Mouse (Mus musculus) retina, postnatal 7 days (tissue): ENCODE measurements around the gene Aldh3a2.
"Not testable (repeated sequence)": the region's sequence is repeated elsewhere in the genome, so short reads cannot be mapped to it uniquely, and the experiment has no call there.

Source experiments
- DNase-seq: peaks from one replicate; pipeline ENCODE4 v3.0.0-alpha.2; 2012; ENCODE audit warnings: low read depth, low spot score

Aldh3a2 gene

GRCm38 (mm10) chr11:61174291-61174820, 92.9 kb downstream of the Aldh3a2 start:
- DNase-seq: peak; percentile 65

- not testable (repeated sequence) for DNase-seq
Observed at GRCm38 (mm10) chr11:61173477-61173876, 93.8 kb downstream of the Aldh3a2 start.
